Mouse (Mus musculus) T-helper 17 cell (primary cell): ENCODE measurements around the gene Aip.

Source experiments
- in situ Hi-C, 2 experiments: fragments of 300-600 bp; cut with MboI, MseI; formaldehyde crosslinking; loops; 1 replicate in 1 of 2; 2 replicates in 1 of 2; pipeline ENCODE4 v1.15.1; 2025; ENCODE audit warnings: high pct_unique_total_duplicates in 2 of 2

The Aip gene

GRCm38 (mm10) chr19:4114551-4114950, 11.1 kb downstream of the Aip start:
- in situ Hi-C loops, result loop anchor here in 1 of 2 experiments (10.0 kb wide), 1 partner anchor 390 kb away; no protein-coding TSS in a partner anchor

DNA sequence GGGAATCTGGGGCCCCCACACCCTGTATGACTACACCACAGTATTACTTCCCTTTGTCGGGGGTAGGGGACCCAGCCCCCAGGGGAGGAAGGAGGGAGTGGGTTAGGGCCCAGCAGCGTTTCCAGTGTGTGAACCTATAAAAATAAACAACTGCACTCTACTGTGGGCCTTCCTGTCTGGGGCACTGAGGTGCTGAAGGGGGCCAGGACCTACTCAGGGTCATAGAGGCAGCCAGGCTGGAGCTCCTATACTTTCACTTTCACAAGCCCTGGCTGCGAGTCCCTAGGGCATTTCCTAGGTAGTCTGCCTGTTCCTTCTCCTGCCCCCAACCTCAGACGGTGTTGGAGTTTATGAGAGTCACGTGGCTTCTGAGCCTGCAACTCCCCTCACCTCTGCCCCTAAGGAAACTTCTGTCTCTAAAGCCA, 11.8 kb downstream of the Aip start:
- in situ Hi-C loops, result loop anchor here in 1 of 2 experiments (10.0 kb wide), 1 partner anchor 391 kb away; no protein-coding TSS in a partner anchor

- in situ Hi-C loops, result loop anchor here in 1 of 2 experiments (10.0 kb wide), 1 partner anchor 392 kb away; no protein-coding TSS in a partner anchor
Measured at GRCm38 (mm10) chr19:4113186-4113805, 12.4 kb downstream of the Aip start.

GRCm38 (mm10) chr19:4112063-4112960, 13.3 kb downstream of the Aip start:
- in situ Hi-C loops, result loop anchor here in 1 of 2 experiments (10.0 kb wide), 1 partner anchor 392 kb away; no protein-coding TSS in a partner anchor

- in situ Hi-C loops, result loop anchor here in 1 of 2 experiments (10.0 kb wide), 1 partner anchor 506 kb away; the partner anchor contains the start of gene Lrfn4
Measured at GRCm38 (mm10) chr19:4108535-4108934, 17.1 kb downstream of the Aip start.

DNA sequence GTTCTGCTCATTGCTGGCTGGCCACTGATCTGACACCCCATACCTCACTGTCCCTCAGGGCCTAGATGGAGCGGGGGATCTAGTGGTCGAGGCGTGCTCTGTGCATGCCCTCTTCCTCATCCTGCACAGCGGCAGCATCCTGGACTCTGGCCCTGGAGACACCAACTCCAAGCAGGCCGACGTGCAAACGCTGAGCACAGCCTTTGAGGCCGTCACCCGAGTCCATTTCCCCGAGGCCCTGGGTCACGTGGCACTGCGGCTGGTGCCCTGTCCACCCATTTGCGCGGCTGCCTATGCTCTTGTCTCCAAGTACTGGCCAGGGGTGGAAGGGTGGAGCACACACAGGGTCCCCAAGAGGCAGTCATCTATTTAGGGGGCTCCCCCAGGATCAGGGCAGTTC, 19.0 kb downstream of the Aip start:
- in situ Hi-C loops, result loop anchor here in 1 of 2 experiments (10.0 kb wide), 1 partner anchor 508 kb away; the partner anchor contains the start of gene Lrfn4

GRCm38 (mm10) chr19:4104675-4105194, 20.9 kb downstream of the Aip start:
- in situ Hi-C loops, result loop anchor here in 1 of 2 experiments (10.0 kb wide), 1 partner anchor 510 kb away; the partner anchor contains the start of gene Lrfn4

- in situ Hi-C loops, result loop anchor here in 1 of 2 experiments (10.0 kb wide), 1 partner anchor 511 kb away; the partner anchor contains the start of gene Lrfn4
Measured at GRCm38 (mm10) chr19:4103792-4104191, 21.9 kb downstream of the Aip start.

DNA sequence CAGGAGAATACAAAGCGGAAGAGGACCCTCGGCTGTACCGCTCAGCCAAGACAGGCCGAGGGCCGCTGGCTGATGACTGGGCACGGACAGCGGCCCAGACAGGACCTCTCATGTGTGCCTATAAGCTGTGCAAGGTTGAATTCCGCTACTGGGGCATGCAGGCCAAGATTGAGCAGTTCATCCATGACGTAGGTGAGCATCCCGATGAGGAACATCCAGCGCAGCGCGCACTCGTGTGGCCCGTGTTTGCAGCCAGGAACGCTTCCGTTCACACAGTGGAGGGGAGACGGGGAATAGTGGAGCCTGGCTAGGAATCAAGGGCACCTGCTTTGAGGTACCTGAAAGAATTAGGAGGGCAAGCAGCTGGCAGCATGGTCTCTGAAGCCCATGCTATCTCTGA, 22.4 kb downstream of the Aip start:
- in situ Hi-C loops, result loop anchor here in 1 of 2 experiments (10.0 kb wide), 1 partner anchor 512 kb away; the partner anchor contains the start of gene Lrfn4

DNA sequence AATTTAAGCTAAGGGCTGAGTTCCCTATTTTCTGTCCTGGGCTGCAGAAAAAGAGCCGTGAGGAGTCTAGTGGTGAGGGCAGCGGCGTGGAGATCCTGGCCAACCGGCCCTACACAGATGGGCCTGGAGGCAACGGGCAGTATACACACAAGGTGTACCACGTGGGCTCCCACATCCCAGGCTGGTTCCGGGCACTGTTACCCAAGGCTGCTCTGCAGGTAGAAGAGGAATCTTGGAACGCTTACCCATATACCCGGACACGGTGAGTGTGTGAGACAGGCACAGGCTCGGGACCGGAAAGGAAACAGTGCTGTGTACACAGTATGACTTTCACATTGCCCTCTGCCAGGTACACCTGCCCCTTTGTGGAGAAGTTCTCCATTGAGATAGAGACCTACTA, 23.0 kb downstream of the Aip start:
- in situ Hi-C loops, result loop anchor here in 1 of 2 experiments (10.0 kb wide), 1 partner anchor 512 kb away; the partner anchor contains the start of gene Lrfn4

DNA sequence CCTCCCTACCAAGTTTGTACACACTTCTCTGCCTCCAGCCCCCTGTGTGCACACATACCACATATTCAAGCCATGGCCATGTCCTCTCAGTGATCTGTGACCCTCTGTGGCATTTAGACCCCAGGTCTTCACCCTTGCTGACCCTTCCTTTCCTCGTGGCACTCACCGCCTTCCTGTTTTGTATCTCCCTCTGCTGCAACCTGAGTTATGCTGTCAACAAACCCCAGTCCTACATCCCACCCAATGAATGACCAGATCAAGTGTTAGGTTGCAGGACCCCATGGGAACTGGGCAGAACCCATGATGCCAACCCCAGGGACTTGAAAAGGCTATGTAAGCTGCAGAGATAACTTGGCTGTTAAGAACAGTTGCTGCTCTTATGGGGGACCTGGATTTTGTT, 23.6 kb downstream of the Aip start:
- in situ Hi-C loops, result loop anchor here in 1 of 2 experiments (10.0 kb wide), 1 partner anchor 513 kb away; the partner anchor contains the start of gene Lrfn4

DNA sequence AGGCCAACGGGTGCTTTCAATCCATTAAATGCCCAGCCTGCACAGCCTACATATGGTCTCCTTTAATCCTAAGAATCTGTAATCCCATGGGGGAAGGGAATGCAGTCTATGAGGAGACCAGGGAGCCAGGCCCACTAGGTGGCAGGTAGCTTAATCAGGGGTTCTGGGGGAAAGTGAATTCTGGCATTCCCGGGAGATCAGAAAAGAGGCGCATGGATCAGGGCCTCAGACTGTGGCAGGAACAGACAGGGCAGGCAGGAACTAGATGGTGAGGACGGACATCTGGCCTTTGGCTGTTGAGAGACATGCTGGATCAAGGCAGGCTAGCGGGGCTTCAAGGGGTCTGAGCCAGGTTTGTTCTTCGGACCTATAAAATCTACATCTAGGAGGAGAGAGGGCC, 24.2 kb downstream of the Aip start:
- in situ Hi-C loops, result loop anchor here in 1 of 2 experiments (10.0 kb wide), 1 partner anchor 513 kb away; the partner anchor contains the start of gene Lrfn4

- in situ Hi-C loops, result loop anchor here in 1 of 2 experiments (10.0 kb wide), 1 partner anchor 514 kb away; the partner anchor contains the start of gene Lrfn4
Measured at GRCm38 (mm10) chr19:4100718-4101261, 24.9 kb downstream of the Aip start.

GRCm38 (mm10) chr19:4099837-4100717, 25.6 kb downstream of the Aip start, which contains the start of gene Pitpnm1:
Gene Pitpnm1 (plus strand): TSS chr19:4099998.
- in situ Hi-C loops, result loop anchor here (5.0 to 10.0 kb wide), 3 partner anchors 43 to 515 kb away; partner anchors contain the start of genes Gstp3 (in 1 of the 2), Lrfn4 (in 1 of the 2) and Ptprcap (in 1 of the 2)

DNA sequence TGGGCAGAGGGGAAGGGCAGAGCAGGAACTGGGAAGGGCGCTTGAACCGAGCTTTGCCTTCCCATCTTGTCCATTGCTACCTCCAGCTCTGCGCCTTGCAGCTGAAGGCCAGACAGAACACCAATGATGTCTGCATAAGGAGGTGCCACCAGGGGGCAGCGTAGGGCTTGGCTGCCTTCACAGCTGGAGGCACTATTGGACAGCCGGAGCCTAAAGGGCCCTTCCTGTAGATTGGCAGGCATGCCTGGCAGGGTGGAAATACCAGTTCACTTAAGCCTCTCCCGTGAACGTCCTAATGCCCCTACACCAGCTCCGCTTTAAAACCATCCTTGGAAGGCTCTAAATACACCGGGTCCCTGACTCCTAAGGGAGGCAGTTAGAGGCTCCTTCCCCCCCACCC, 26.6 kb downstream of the Aip start:
- in situ Hi-C loops, result loop anchor here in 1 of 2 experiments (5.0 kb wide), 2 partner anchors 42 to 53 kb away; partner anchors contain the start of genes Gstp3 and Ptprcap

GRCm38 (mm10) chr19:4098426-4098825, 27.2 kb downstream of the Aip start:
- in situ Hi-C loops, result loop anchor here in 1 of 2 experiments (5.0 kb wide), 2 partner anchors 41 to 54 kb away; partner anchors contain the start of genes Gstp3 and Ptprcap

DNA sequence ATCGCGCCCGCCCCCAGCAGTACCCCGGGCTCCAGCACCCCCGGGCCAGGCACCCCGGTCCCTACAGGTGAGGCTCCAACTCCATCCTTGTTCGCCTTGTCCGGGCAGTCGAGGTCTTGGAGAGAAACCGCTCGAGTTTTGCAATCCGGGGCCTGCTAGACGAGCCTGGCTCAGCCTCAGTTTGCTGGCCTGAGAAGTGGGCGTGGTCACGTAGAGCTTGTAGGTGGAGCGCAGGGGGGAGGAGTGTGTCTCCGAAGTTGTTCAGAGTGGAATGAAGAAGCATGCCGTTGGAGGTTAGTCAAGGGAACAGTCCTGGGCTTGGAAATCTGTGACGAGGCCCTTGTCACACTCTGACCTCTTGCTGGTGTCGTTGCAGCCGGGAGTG, 28.2 kb downstream of the Aip start:
- in situ Hi-C loops, result loop anchor here in 1 of 2 experiments (5.0 kb wide), 2 partner anchors 40 to 55 kb away; partner anchors contain the start of genes Gstp3 and Ptprcap

GRCm38 (mm10) chr19:4096642-4097440, 28.8 kb downstream of the Aip start, which contains the start of gene Cdk2ap2:
Gene Cdk2ap2 (plus strand): TSS chr19:4097182.
- in situ Hi-C loops, result loop anchor here in 1 of 2 experiments (5.0 kb wide), 2 partner anchors 40 to 55 kb away; partner anchors contain the start of genes Gstp3 and Ptprcap
